Mouse (Mus musculus) myocyte (in vitro differentiated cells): ENCODE measurements around the gene Gpc6.

Source experiments
- CEBPB ChIP-seq: IDR thresholded peaks from 2 replicates; pipeline ENCODE4 v1.6.1; 2011; ENCODE audit warnings: mild to moderate bottlenecking, moderate library complexity; ENCODE audit not compliant: poor library complexity, insufficient read depth, severe bottlenecking
- E2F4 ChIP-seq: IDR thresholded peaks from one replicate; pipeline ENCODE4 v1.6.1; 2011; ENCODE audit warnings: mild to moderate bottlenecking, control low read depth, moderate library complexity; ENCODE audit not compliant: insufficient read depth
- MAX ChIP-seq: IDR thresholded peaks from one replicate; pipeline ENCODE4 v1.6.1; 2011; ENCODE audit warnings: low read depth, mild to moderate bottlenecking, control low read depth
- MYOG ChIP-seq, 3 experiments: IDR thresholded peaks; one replicate each; pipeline ENCODE4 v1.6.1; 2011; ENCODE audit warnings: control low read depth in 2 of 3, low read depth in 2 of 3, mild to moderate bottlenecking in 2 of 3; ENCODE audit not compliant: insufficient read length in 2 of 3, control insufficient read depth in 1 of 3, insufficient read depth in 1 of 3
- POLR2A ChIP-seq: IDR thresholded peaks from one replicate; pipeline ENCODE4 v1.6.1; 2011; ENCODE audit warnings: low read depth, mild to moderate bottlenecking, control low read depth, moderate library complexity; ENCODE audit not compliant: insufficient read length
- POLR2AphosphoS2 ChIP-seq: IDR thresholded peaks from one replicate; pipeline ENCODE4 v1.6.1; 2011; ENCODE audit warnings: low read depth, control low read depth; ENCODE audit not compliant: insufficient read length
- TCF12 ChIP-seq: IDR thresholded peaks from one replicate; pipeline ENCODE4 v1.6.1; 2011; ENCODE audit warnings: mild to moderate bottlenecking, control low read depth; ENCODE audit not compliant: poor library complexity, insufficient read depth, severe bottlenecking
- USF1 ChIP-seq: IDR thresholded peaks from one replicate; pipeline ENCODE4 v1.6.1; 2011; ENCODE audit warnings: low read depth, mild to moderate bottlenecking, control low read depth, moderate library complexity

DNA sequence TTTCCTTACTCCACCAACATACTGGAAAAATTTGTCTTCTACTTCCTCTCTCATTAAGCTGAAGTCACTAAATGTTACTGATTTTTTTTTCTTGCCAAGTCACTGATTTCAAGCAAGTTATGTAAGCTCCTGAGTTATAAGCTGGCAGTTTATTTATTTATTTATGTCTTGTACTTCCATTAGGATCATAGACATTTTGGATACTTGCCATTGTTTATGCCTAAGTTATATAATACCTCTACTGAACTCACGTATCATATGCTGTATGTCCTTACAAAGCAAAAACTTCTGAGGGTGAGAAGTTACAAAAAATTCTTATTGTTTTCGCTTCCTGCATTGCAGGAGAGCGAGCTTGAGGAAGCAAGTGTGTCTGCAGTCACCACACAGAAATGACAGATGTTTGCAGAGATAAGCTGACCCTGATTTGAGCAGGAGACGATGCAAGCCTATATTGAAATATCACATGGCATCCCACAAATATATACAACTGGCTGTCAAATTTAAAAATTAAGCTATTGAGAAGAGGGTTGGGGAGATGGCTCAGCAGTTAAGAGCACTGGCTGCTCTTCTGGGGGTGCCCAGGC lies 1020.9 kb downstream of the Gpc6 start:
- no peak for TF ChIP-seq POLR2A
- no peak for TF ChIP-seq CEBPB
- TF ChIP-seq USF1 = no peak
- TF ChIP-seq MYOG (IDR thresholded peaks at IDR 0.05; ENCODE audit: control insufficient read depth in 1 of 3, insufficient read depth in 1 of 3, insufficient read length in 2 of 3, low read depth in 2 of 3) = no peak
- no peak for TF ChIP-seq MAX
- no peak for TF ChIP-seq E2F4
- TF ChIP-seq TCF12 = no peak
- TF ChIP-seq POLR2AphosphoS2 = no peak
